Mouse (Mus musculus) heart, embryonic 14.5 days (tissue): ENCODE results near the gene Dnajc22. TPM values are rescaled to one million over a fixed set of nuclear protein-coding genes. Genes with fewer than 3 reads are reported as not detected.

Experiments used
- ATAC-seq: fragments of 200-750 bp; cut with Nextera tagmentation; 2 replicates; pipeline ENCODE4 v1.8.0; 2017; ENCODE audit warnings: low read depth, moderate TSS enrichment; ENCODE audit not compliant: insufficient number of reproducible peaks, insufficient read depth, low FRiP score
- H3K27ac ChIP-seq, 2 experiments: fragments of 200-500 bp in 1 of 2; fragments of 300-500 bp in 1 of 2; sonication (generic) in 1 of 2; replicated peaks in 1 of 2; 2 replicates each; pipeline ENCODE4 v1.5.1; 2012 to 2014; ENCODE audit warnings: low read depth in 2 of 2, low read length in 2 of 2, control low read depth in 1 of 2, mild to moderate bottlenecking in 1 of 2, mixed read lengths in 1 of 2; ENCODE audit not compliant: control insufficient read depth in 1 of 2, insufficient read depth in 1 of 2
- H3K27me3 ChIP-seq: fragments of 300-500 bp; sonication (generic); 2 replicates; pipeline ENCODE4 v1.6.1; 2014; ENCODE audit warnings: mild to moderate bottlenecking, low read length, control low read depth; ENCODE audit not compliant: control insufficient read depth, insufficient read depth
- H3K36me3 ChIP-seq: fragments of 300-500 bp; sonication (generic); 2 replicates; pipeline ENCODE4 v1.6.1; 2014; ENCODE audit warnings: mild to moderate bottlenecking, control low read depth, low read length, mixed read lengths; ENCODE audit not compliant: control insufficient read depth, insufficient read depth
- H3K4me1 ChIP-seq, 2 experiments: fragments of 200-500 bp in 1 of 2; fragments of 300-500 bp in 1 of 2; sonication (generic) in 1 of 2; 2 replicates each; pipeline ENCODE4 v1.6.1; 2012 to 2014; ENCODE audit warnings: low read length in 2 of 2, control low read depth in 1 of 2, mixed read lengths in 1 of 2; ENCODE audit not compliant: control insufficient read depth in 2 of 2, insufficient read depth in 2 of 2
- H3K4me2 ChIP-seq: fragments of 300-500 bp; sonication (generic); 2 replicates; pipeline ENCODE4 v1.6.1; 2014; ENCODE audit warnings: mild to moderate bottlenecking, low read length
- H3K4me3 ChIP-seq, 2 experiments: fragments of 200-500 bp in 1 of 2; fragments of 300-500 bp in 1 of 2; sonication (generic) in 1 of 2; 2 replicates each; pipeline ENCODE4 v1.5.1; 2012 to 2014; ENCODE audit warnings: low read length in 2 of 2, mild to moderate bottlenecking in 2 of 2, control low read depth in 1 of 2, low read depth in 1 of 2, moderate library complexity in 1 of 2; ENCODE audit not compliant: control insufficient read depth in 1 of 2, insufficient read depth in 1 of 2
- H3K9ac ChIP-seq: fragments of 300-500 bp; sonication (generic); 2 replicates; pipeline ENCODE4 v1.6.1; 2014; ENCODE audit warnings: mild to moderate bottlenecking, low read length
- H3K9me3 ChIP-seq: fragments of 300-500 bp; sonication (generic); 2 replicates; pipeline ENCODE4 v1.6.1; 2016; ENCODE audit warnings: low read length, control low read depth; ENCODE audit not compliant: control insufficient read depth
- WGBS: fragments of 180-500 bp; shearing (Covaris S2); extraction: QIAGEN DNeasy Blood & Tissue Kit; methylation state at CpG from one replicate; pipeline ENCODE4 v1.1.7; 2014; 5-methylcytosine and 5-hydroxymethylcytosine counted together
- polyA plus RNA-seq: library from polyadenylated mRNA; unstranded; fragments of >200 nt; fragmentation: Nextera tagmentation; extraction: Ambion mirVana; gene quantifications from 2 replicates; pipeline ENCODE4 v1.2.1, GENCODE M21; 2014

The Dnajc22 gene
- polyA plus RNA-seq, 1 experiment from 2014 or later = 1.3 TPM

DNA sequence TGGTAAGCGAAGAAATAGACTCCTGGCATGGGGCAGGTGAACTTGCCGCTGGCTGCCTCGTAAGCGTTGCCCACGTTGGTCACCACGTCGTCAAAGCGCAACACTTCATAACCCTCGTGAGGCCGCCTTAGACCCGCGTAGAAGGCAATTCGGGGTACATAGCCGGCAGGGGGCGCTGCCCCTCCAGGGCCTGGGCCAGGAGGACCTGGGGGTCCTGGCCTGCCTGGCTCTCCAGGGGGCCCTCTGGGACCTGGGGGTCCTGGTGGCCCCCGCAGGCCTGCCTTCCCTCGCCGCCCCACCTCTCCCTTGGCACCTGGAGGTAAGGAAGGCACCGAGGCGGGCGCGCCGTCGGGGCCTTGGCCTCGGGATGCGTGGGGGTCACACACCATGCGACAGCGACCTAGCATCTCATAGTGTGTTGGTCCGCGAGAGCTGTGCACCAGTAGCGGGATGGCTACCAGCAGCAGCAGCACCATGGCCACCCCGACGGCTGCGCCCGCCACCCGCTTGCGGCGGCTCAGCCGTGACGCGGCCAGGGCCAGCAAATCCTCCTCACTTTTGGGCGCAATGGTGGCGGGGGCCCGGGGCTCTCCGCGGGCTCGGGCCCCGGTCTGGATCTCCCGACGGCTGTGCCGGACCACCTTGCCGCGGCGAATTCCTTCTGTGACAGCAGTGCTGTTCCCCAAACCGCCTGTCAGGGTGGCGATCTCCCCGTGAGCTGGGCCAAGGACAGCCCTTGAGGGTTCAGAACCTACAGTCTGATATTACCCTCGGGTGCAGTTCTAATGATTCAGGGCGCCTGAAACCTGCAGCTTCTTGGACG lies 5.5 kb upstream of the Dnajc22 start, which contains the start of gene C1ql4:
C1ql4 (minus strand) TSS at position 565 of the 823 bp plus-strand sequence.
- H3K9ac ChIP-seq = no peak within 1 kb of the TSS
- peak within 1 kb of the TSS; percentile 29 to 35 for H3K4me3 ChIP-seq
- H3K4me2 ChIP-seq = peak within 1 kb of the TSS; percentile 63
- peaks cover 11% of the 10 kb centered on the region for H3K36me3 ChIP-seq
- H3K27ac ChIP-seq = no peak within 1 kb of the TSS
- no peaks in the 10 kb centered on the region for H3K9me3 ChIP-seq
- peaks cover 3 to 4% of the 10 kb centered on the region in 2 experiments; a peak in 2 of 4 replicates for H3K4me1 ChIP-seq
- 5% methylated on average over 53 of the region's 60 CpGs for WGBS
- H3K27me3 ChIP-seq = peaks cover 81% of the 10 kb centered on the region
- no peak for ATAC-seq

DNA sequence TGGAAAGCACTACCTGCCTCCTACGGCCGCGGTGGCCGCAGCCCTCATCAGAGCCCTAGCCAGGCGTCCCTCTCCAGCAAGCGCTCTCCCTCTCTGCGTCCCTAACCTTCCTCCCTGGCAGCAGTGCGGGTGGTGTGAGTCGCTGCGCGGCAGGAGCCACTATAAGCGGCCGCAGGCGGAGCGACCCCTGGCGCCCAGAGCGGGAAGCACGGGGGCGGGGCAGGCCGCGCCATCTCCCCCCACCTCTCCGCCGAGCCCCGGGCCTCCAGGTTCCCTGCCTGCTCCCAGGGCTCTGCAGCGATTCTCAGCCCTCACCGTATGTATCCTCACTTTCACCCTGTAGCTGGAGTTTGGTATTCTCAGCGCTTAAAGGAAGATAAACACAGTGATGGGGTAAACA lies 4.7 kb upstream of the Dnajc22 start:
- ATAC-seq = peak; percentile 60
- Histone ChIP-seq H3K27ac (no peak overlapping the region), H3K9me3 (no peaks in the 10 kb centered on the region), H3K9ac (no peak overlapping the region), H3K36me3 (0 out of 2 replicates have a peak, but pooled peaks cover 2% of the 10 kb centered on the region), H3K4me3 (peak overlapping the region; percentile 29 to 35), H3K4me2 (peak overlapping the region; percentile 63), H3K4me1 (peaks cover 3 to 4% of the 10 kb centered on the region in 2 experiments; a peak in 2 of 4 replicates), H3K27me3 (peaks cover 89% of the 10 kb centered on the region)
- under 1% methylated on average over 27 of the region's 27 CpGs for WGBS

DNA sequence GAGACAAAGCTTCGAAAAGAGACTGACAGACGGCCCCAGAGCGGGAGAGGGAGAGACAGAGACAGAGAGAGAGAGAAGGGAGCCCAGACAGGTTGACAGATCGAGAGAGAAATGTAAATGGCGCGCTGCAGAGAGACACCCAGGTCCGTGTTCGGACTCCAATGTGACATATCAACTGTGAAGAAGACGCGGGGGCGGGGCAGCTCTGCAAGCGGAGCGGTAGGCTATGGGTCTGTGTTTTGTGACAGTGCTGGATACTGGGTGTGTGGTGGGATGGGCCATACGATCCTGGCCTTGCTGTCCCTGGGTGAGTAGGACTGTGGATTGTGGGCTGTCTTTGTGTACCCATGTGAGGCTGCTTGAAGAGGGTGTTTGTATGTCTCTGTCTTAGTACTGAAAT lies 3.9 kb upstream of the Dnajc22 start:
- peak overlapping the region in 1 of 2 experiments; percentile 29; a peak in 2 of 4 replicates for H3K4me3 ChIP-seq
- no peaks in the 10 kb centered on the region for H3K9me3 ChIP-seq
- H3K9ac ChIP-seq = no peak overlapping the region
- H3K27me3 ChIP-seq = peaks cover 96% of the 10 kb centered on the region
- ATAC-seq = no peak
- no peaks in the 10 kb centered on the region for H3K36me3 ChIP-seq
- 9% methylated on average over 14 of the region's 14 CpGs for WGBS
- peak overlapping the region; percentile 63 for H3K4me2 ChIP-seq
- H3K4me1 ChIP-seq = peaks cover 6 to 8% of the 10 kb centered on the region in 2 experiments; a peak in 2 of 4 replicates
- no peak overlapping the region for H3K27ac ChIP-seq

DNA sequence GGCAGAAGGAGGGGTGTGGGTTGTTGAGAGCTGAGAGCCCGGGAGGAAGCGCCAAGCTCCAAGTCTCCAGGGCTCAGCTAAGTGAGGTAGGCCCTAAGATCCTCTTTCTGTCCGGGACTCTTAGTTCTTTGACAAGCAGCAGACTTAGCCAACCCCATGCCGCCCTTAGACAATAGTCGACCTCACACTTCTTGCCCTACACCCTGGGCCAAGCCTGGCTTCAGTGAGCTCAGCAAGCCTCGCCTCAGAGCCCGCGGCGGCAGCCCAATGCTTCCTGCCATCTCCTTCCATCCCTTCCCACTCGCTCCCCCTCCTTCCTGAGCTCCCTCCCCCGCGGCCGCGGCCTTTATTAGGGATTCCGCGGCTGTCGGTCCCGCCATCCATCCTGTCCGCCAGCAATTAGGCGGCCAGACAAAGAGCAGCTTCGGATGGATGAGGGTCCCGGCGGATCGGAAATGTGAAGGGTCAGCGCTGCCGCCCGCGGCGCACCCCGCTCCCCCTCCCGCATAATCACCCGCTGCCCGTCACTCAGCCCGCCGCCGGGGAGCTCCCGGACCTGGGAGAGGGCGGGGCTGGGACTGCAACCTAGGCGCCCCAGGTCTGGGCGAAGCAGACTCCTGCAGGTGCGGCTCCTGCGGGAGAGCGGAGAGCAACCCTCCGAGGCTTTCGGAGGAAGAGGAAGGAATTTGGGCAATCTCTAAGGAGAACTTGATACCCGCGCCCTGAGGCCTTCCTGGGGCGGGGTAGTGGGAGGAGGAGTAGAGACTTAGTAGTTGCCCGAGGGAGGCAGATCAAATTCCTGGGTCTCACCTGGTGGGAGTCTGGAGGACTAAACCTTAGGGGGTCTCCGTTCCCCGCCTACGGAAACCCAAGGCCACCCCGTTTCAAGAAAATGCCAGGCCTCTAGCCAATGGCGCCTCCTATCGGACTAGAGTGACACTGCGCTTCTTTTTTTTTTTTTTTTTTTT lies 605 bp downstream of the Dnajc22 start:
- Histone ChIP-seq H3K4me1 (peaks cover 11 to 35% of the 10 kb centered on the region in 2 experiments), H3K9ac (peak overlapping the region; percentile 62), H3K9me3 (no peaks in the 10 kb centered on the region), H3K27ac (no peak overlapping the region), H3K4me3 (peak overlapping the region; percentile 40 to 48), H3K36me3 (no peaks in the 10 kb centered on the region), H3K4me2 (peak overlapping the region; percentile 91), H3K27me3 (peaks cover 96% of the 10 kb centered on the region)
- 0 out of 2 replicates have a peak, but pooled peaks have one; percentile 18 for ATAC-seq
- WGBS = 2% methylated on average over 56 of the region's 56 CpGs

DNA sequence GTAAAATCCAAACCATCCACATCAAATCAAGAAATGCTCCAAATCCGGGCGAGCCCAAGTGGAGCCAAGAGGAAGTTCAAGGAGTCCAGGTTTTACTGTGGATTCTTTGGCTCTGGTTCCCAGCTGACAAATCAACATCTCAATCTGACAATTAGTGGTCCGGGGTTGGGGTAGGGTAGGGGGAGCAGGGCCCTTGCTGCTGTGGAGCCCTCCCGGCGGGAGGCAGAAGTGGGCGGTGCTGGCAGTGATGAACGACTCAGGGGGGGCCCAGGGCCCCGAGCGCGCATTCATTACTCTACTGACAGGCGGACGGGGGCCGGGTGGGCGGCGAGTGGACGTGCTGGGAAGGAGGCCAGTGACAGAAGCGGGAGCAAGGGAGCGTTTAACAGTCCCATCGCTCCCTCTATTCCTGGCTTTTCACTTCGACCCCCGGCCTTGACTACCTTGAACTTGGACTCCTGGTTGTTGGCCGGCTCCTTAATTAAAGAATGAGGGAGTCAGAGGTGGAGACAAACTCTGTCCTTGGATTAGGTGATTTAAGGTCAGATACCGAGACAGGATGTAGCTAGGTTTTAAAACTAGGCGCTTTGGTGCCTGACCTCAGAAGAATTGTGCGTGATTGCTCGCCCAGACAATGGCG lies 1.8 kb downstream of the Dnajc22 start:
- WGBS = 4% methylated on average over 27 of the region's 27 CpGs
- Histone ChIP-seq H3K4me2 (peak overlapping the region; percentile 35), H3K27me3 (peaks cover 89% of the 10 kb centered on the region), H3K9me3 (no peaks in the 10 kb centered on the region), H3K9ac (no peak overlapping the region), H3K27ac (no peak overlapping the region), H3K36me3 (no peaks in the 10 kb centered on the region), H3K4me1 (peaks cover 13 to 37% of the 10 kb centered on the region in 2 experiments), H3K4me3 (no peak overlapping the region; a peak in 1 of 4 replicates)
- ATAC-seq = no peak

DNA sequence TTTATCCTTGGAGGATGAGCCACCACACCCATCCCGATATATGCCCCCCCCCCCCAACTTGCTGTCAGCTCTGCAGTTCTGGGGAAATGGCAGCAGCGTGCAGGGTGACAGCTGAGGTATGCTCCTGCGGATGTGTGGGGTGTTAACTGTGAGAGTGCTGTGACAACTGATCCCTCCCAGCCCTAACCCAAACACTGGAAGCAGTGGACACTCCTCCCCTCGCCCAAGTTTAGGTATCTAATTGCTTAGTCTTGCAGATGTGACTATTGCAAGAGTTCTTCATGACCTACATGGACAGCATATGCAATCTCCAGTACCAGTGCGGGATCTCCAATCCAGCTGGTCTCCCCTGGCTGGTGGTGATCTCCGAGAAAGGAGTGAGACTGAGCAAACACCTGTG lies 2.4 kb downstream of the Dnajc22 start:
- Histone ChIP-seq H3K9ac (no peak overlapping the region), H3K27ac (no peak overlapping the region), H3K27me3 (peaks cover 83% of the 10 kb centered on the region), H3K4me1 (peaks cover 13 to 37% of the 10 kb centered on the region in 2 experiments), H3K36me3 (no peaks in the 10 kb centered on the region), H3K4me2 (no peak overlapping the region), H3K4me3 (no peak overlapping the region), H3K9me3 (no peaks in the 10 kb centered on the region)
- WGBS = 11% methylated on average over 6 of the region's 6 CpGs
- no peak for ATAC-seq
